Mouse (Mus musculus) brain, embryonic 14.5 days (tissue): Measurements from ENCODE around the gene Nckap5l.

Experiments used
- CTCF ChIP-seq: fragments of 200-500 bp; IDR thresholded peaks from 2 replicates; pipeline ENCODE4 v1.5.1; 2012; ENCODE audit warnings: inconsistent platforms, mild to moderate bottlenecking, moderate library complexity, borderline replicate concordance; ENCODE audit not compliant: insufficient read depth, insufficient read length; ENCODE audit errors: extremely low read depth
- POLR2A ChIP-seq: fragments of 200-500 bp; IDR thresholded peaks from 2 replicates; pipeline ENCODE4 v1.6.1; 2012; ENCODE audit warnings: mild to moderate bottlenecking, inconsistent platforms, borderline replicate concordance; ENCODE audit not compliant: poor library complexity, insufficient read depth, insufficient read length, severe bottlenecking; ENCODE audit errors: extremely low read depth

DNA sequence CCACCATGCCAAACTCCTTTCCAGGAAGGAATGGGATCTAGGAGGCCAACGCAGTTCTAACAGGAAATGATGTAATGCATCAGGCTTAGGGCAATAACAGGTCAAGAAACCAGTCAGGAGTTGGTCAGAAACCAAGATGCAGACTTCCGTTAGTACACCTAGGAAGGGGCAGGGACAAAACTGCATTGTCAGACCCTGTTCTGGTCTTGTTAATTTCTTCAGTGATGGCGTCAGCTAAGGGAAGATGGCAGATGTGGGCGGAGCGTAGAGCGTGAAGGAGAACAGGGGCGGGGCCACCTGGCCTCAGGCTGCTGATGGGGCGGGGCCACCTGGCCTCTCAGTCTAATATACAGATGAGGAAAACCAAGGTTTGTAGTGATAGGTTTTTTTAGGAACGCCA lies 36.4 kb downstream of the Nckap5l start:
- TF ChIP-seq POLR2A = no peak
- no peak for TF ChIP-seq CTCF
